Mouse (Mus musculus) heart, postnatal 0 days (tissue): Measurements from ENCODE around the gene Map2. TPM values are rescaled to one million over a fixed set of nuclear protein-coding genes. Genes with fewer than 3 reads are reported as not detected.

Experiments used
- ATAC-seq: fragments of 200-750 bp; cut with Nextera tagmentation; 2 replicates; pipeline ENCODE4 v1.8.0; 2017; ENCODE audit warnings: low read depth, moderate number of reproducible peaks, moderate library complexity; ENCODE audit not compliant: insufficient read depth
- DNase-seq: peaks from one replicate; pipeline ENCODE4 v3.0.0-alpha.2; 2016; ENCODE audit warnings: low spot score
- H3K27ac ChIP-seq: fragments of 300-500 bp; sonication (generic); 2 replicates; pipeline ENCODE4 v1.5.1; 2014; ENCODE audit warnings: low read depth, mild to moderate bottlenecking
- H3K27me3 ChIP-seq: fragments of 300-500 bp; sonication (generic); 2 replicates; pipeline ENCODE4 v1.6.1; 2014; ENCODE audit warnings: low read length, mixed read lengths; ENCODE audit not compliant: control insufficient read depth, insufficient read depth
- H3K36me3 ChIP-seq: fragments of 300-500 bp; sonication (generic); replicated peaks from 2 replicates; pipeline ENCODE4 v1.6.1; 2014; ENCODE audit warnings: low read length, mixed read lengths; ENCODE audit not compliant: control insufficient read depth, insufficient read depth
- H3K4me1 ChIP-seq: fragments of 300-500 bp; sonication (generic); 2 replicates; pipeline ENCODE4 v1.6.1; 2014; ENCODE audit warnings: antibody characterized with exemption; ENCODE audit not compliant: control insufficient read depth, insufficient read depth
- H3K4me2 ChIP-seq: fragments of 300-500 bp; sonication (generic); 2 replicates; pipeline ENCODE4 v1.6.1; 2014; ENCODE audit warnings: low read depth, mild to moderate bottlenecking, low read length, moderate library complexity
- H3K4me3 ChIP-seq: fragments of 300-500 bp; sonication (generic); 2 replicates; pipeline ENCODE4 v1.5.1; 2014; ENCODE audit warnings: low read depth, low read length
- H3K9ac ChIP-seq: fragments of 300-500 bp; sonication (generic); replicated peaks from 2 replicates; pipeline ENCODE4 v1.6.1; 2014; ENCODE audit warnings: low read depth, low read length, mixed read lengths
- H3K9me3 ChIP-seq: fragments of 300-500 bp; sonication (generic); replicated peaks from 2 replicates; pipeline ENCODE4 v1.6.1; 2016; ENCODE audit warnings: low read length; ENCODE audit not compliant: control insufficient read depth
- CTCF ChIP-seq: IDR thresholded peaks from 2 replicates; pipeline ENCODE4 v1.5.1; 2016; ENCODE audit warnings: antibody characterized with exemption, control low read depth, low read depth
- EP300 ChIP-seq: IDR thresholded peaks from 2 replicates; pipeline ENCODE4 v1.6.1; 2016; ENCODE audit warnings: antibody characterized with exemption, low read depth
- WGBS: fragments of 180-500 bp; shearing (Covaris S2); extraction: QIAGEN DNeasy Blood & Tissue Kit; methylation state at CpG from one replicate; pipeline ENCODE4 v1.1.7; 2014; 5-methylcytosine and 5-hydroxymethylcytosine counted together
- polyA plus RNA-seq: library from polyadenylated mRNA; unstranded; fragments of >200 nt; fragmentation: Nextera tagmentation; extraction: Ambion mirVana; gene quantifications from 2 replicates; pipeline ENCODE4 v1.2.1, GENCODE M21; 2015
- total RNA-seq: library from RNA; depleted of rRNA; stranded (reverse); fragments of >200 nt; gene quantifications from 2 replicates; pipeline ENCODE4 v1.2.3, GENCODE M21; 2014; ENCODE audit warnings: low replicate concordance

Gene Map2
- total and polyA plus RNA-seq, 2 experiments from 2014 or later, result 0.97 to 19.9 TPM

DNA sequence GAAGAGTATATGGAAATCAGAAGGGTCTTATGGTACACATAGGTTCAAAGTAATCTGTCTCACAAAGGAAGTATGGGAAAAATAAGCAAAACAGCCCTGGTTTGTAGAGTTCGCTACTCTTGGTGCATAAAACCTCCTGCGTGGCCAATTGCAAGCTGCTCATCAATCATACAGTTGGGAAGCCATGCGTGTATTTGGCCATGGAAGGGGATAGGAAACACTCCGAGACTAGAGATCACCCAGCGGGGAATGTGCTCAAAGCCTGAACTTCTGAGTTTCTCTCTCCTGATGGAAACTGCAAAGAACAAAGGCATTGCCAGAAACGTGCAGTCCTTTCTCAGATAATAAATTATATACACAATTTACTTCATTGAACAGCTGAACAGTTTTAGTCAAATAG is 124.3 kb downstream of the Map2 start:
- Histone ChIP-seq H3K27me3 (no peaks in the 10 kb centered on the region), H3K4me1 (no peaks in the 10 kb centered on the region), H3K9ac (no peak overlapping the region), H3K4me3 (no peak overlapping the region), H3K4me2 (no peak overlapping the region), H3K9me3 (no peaks in the 10 kb centered on the region), H3K36me3 (no peaks in the 10 kb centered on the region), H3K27ac (no peak overlapping the region)
- no peak for DNase-seq
- TF ChIP-seq EP300, result no peak
- TF ChIP-seq CTCF, result no peak
- ATAC-seq, result no peak
- 83% methylated on average over 6 of the region's 6 CpGs for whole genome bisulfite sequencing

DNA sequence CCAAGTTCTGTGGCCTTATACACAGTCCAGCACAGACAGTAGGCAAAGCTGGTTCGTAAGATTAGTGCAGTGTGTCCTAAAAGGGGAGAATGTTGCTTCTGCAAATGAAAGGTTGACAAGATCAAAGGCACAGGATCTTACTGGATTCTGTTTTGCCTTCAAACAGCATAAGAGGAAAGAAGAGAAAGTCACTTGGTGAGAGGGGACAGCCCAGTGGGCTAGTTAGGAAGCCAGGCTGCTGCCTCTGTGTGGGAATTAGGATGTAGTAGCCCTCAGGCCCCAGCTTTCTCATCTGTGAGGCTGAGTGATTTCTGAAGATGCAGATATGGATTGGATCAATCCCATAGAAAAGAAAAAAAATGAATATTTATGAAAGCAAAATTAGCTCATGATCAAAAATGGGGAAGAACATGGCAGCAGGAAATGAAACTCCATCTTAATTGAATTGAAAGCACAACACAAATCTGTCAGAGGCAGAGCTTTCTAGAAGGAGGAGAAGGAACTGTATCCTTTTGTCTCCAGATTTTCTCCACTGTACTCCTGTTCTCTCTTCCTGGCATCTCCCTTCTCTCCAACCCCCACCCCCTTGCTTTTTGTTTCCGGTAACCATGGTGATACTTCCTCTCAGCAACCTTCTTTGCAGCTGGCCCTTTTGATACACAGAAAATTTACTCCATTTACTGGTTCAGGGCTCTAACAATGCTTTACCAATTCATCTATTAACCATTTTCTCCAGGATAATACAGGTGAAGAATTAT is 145.5 kb downstream of the Map2 start:
- no peaks in the 10 kb centered on the region for H3K4me1 ChIP-seq
- H3K27ac ChIP-seq, result no peak overlapping the region
- no peaks in the 10 kb centered on the region for H3K27me3 ChIP-seq
- H3K9ac ChIP-seq, result no peak overlapping the region
- TF ChIP-seq CTCF (no peak), EP300 (no peak)
- no peak overlapping the region for H3K4me3 ChIP-seq
- DNase-seq (no peak), ATAC-seq (no peak)
- no peak overlapping the region for H3K4me2 ChIP-seq
- no peaks in the 10 kb centered on the region for H3K9me3 ChIP-seq
- 69% methylated on average over 2 of the region's 2 CpGs for WGBS
- H3K36me3 ChIP-seq, result no peaks in the 10 kb centered on the region

DNA sequence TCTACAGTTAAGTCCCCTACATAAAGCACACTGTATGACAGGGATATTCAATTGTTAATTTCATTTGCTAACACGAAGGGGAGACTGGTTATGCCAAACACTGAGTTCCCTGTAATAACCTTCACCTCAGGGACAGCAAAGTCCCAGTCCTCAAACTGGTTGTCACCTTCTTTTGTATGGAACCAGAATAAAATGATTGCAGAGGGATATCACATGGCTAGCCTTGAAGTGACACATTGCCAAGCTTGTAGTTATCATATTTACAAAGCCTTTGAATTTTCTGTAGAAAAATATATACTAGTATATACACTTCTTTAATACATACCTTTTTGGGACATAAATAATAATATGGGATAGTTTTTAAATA is 146.0 kb downstream of the Map2 start:
- Histone ChIP-seq H3K4me3 (no peak overlapping the region), H3K36me3 (no peaks in the 10 kb centered on the region), H3K27me3 (no peaks in the 10 kb centered on the region), H3K4me2 (no peak overlapping the region), H3K27ac (no peak overlapping the region), H3K4me1 (no peaks in the 10 kb centered on the region), H3K9ac (no peak overlapping the region), H3K9me3 (no peaks in the 10 kb centered on the region)
- no peak for ATAC-seq
- 51% methylated on average over 1 of the region's 1 CpGs for WGBS
- no peak for DNase-seq
- TF ChIP-seq CTCF, result no peak
- no peak for TF ChIP-seq EP300

DNA sequence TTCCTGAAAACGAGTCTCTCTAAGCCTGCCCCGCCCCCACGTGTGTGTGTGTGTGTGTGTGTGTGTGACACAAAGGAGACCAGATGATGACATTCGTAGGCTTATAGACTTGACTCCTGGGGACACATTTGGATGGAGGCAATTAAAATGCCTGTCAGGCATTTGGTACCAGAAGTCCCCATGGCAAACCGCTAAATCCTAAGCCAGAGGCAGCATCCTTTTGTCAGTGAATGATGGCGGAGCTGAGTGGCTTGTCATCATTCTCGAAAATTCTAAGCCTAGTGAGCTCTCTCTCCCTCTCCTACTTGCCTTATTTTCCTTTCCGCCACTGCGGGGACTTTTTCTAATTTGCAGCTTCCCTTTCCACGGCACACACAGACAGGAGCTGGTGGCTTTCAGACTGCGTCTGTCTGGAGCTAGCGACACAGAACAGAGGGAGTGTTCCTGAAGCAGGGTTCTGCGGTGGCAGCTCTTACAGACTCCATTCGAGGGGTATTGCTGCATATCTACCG is 146.6 kb downstream of the Map2 start:
- Histone ChIP-seq H3K27ac (no peak overlapping the region), H3K4me2 (no peak overlapping the region), H3K9ac (no peak overlapping the region), H3K27me3 (no peaks in the 10 kb centered on the region), H3K4me3 (no peak overlapping the region), H3K36me3 (no peaks in the 10 kb centered on the region), H3K4me1 (no peaks in the 10 kb centered on the region), H3K9me3 (no peaks in the 10 kb centered on the region)
- ATAC-seq (no peak), DNase-seq (no peak)
- TF ChIP-seq EP300, result no peak
- TF ChIP-seq CTCF, result no peak
- WGBS, result 64% methylated on average over 15 of the region's 15 CpGs

GRCm38 (mm10) chr1:66323461-66323860 is 148.4 kb downstream of the Map2 start:
- Histone ChIP-seq H3K36me3 (no peaks in the 10 kb centered on the region), H3K4me3 (no peak overlapping the region), H3K27me3 (no peaks in the 10 kb centered on the region), H3K4me2 (no peak overlapping the region), H3K9me3 (no peaks in the 10 kb centered on the region), H3K9ac (no peak overlapping the region), H3K4me1 (no peaks in the 10 kb centered on the region), H3K27ac (no peak overlapping the region)
- TF ChIP-seq CTCF (no peak), EP300 (no peak)
- DNase-seq (no peak), ATAC-seq (no peak)
- WGBS, result 84% methylated on average over 9 of the region's 9 CpGs

DNA sequence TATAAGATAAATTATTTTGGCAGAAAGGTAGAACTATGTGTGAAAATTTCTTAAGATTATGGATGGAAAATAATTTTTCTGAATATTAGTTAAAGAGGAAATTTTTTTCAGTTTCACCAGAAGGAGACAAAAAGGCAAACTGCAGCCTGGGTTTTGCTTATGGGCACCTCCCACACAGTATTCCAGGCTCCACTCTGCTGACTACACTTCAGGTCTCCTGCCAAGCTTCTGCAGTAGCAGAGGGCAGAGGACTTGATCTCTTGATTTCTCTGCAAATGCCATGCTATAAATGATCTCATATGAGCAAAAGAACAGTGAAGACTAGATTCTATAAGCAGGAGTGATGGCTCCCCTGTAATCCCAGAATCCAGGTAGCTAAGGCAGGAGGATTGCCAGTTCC is 149.9 kb downstream of the Map2 start:
- Histone ChIP-seq H3K4me3 (no peak overlapping the region), H3K36me3 (no peaks in the 10 kb centered on the region), H3K4me1 (no peaks in the 10 kb centered on the region), H3K4me2 (no peak overlapping the region), H3K9ac (no peak overlapping the region), H3K27me3 (no peaks in the 10 kb centered on the region), H3K9me3 (no peaks in the 10 kb centered on the region), H3K27ac (no peak overlapping the region)
- no peak for DNase-seq
- ATAC-seq, result no peak
- TF ChIP-seq CTCF (no peak), EP300 (no peak)
